Mouse (Mus musculus): ENCODE data around the gene Thoc7. TPM values are rescaled to one million over a fixed set of nuclear protein-coding genes. Genes with fewer than 3 reads are reported as not detected.
A peak's percentile ranks its signal among the peaks of the same experiment; 100 is the strongest.

Gene Thoc7
- polyA plus RNA-seq, 1 experiment, result 13.3 TPM

DNA sequence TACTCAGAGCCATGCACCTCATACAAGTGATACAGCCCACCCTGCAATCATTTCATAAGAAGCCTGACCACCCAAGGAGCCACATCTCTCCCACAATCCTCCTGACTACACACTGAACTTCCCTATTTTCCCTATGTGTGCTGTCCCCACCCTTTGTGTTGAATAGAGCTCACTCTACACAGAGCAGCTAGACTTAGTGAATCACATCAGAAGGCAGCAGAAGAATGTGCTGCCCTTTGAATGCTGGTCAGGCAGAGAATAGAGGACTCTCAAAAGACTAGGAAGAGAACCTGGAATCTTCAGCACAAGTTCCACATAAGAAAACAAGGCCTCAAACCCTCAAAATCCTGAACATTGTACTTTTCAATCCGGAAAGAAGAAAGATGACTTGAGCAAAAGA lies 55.2 kb downstream of the Thoc7 start:
- TF ChIP-seq CTCF (IDR thresholded peaks at IDR 0.05; ENCODE audit: insufficient read depth, low read length) (no peak), POLR2A (IDR thresholded peaks at IDR 0.05; ENCODE audit: borderline replicate concordance, extremely low read depth, low read depth, low read length) (no peak)
- Histone ChIP-seq H3K4me3 (replicated peaks; ENCODE audit: extremely low read depth, low read depth, low read length) (no peak overlapping the region), H3K4me1 (ENCODE audit: control insufficient read depth, insufficient read depth, low read length) (no peaks in the 10 kb centered on the region; the same call in 1 of the 2 replicates)
- DNase-seq, result no peak
- 87% methylated on average over 1 of the region's 1 CpGs for WGBS

GRCm38 (mm10) chr14:13901611-13902067 lies 60.0 kb downstream of the Thoc7 start:
- TF ChIP-seq POLR2A (IDR thresholded peaks at IDR 0.05; ENCODE audit: borderline replicate concordance, extremely low read depth, low read depth, low read length) (no peak), CTCF (IDR thresholded peaks at IDR 0.05; ENCODE audit: insufficient read depth, low read length) (no peak)
- peak; percentile 59 for DNase-seq
- no peaks in the 10 kb centered on the region; the same call in 1 of the 2 replicates for H3K4me1 ChIP-seq (ENCODE audit: control insufficient read depth, insufficient read depth, low read length)
- under 1% methylated on average over 22 of the region's 22 CpGs for WGBS
- H3K4me3 ChIP-seq (replicated peaks; ENCODE audit: extremely low read depth, low read depth, low read length), result peak overlapping the region; percentile 68

Other genes starting within 250 kb of the Thoc7 start
- 1.8 and 2.1 TPM in 2 replicates for gene Gm281, start 47.4 kb downstream of the Thoc7 start, polyA plus RNA-seq (2012; rRNA removed)
- 33.4 and 39.4 TPM in 2 replicates for gene Atxn7, start 412 bp downstream of the Thoc7 start, polyA plus RNA-seq (2012; rRNA removed)
- 18.1 and 23.1 TPM in 2 replicates for gene Psmd6, start 159.1 kb upstream of the Thoc7 start, polyA plus RNA-seq (2012; rRNA removed)
- not detected in 2 replicates for gene Olfr720, start 225.0 kb upstream of the Thoc7 start, polyA plus RNA-seq (2012; rRNA removed)

All from lung, adult 2 months (tissue).